Mouse (Mus musculus) embryonic facial prominence, embryonic 13.5 days (tissue): ENCODE data around the gene Sorcs1. TPM values are rescaled to one million over a fixed set of nuclear protein-coding genes. Genes with fewer than 3 reads are reported as not detected.

ENCODE experiments used
- ATAC-seq: fragments of 200-750 bp; cut with Nextera tagmentation; 2 replicates; pipeline ENCODE4 v1.8.0; 2017; ENCODE audit warnings: low read depth; ENCODE audit not compliant: insufficient number of reproducible peaks, insufficient read depth, low FRiP score, low TSS enrichment
- H3K27ac ChIP-seq: fragments of 300-500 bp; sonication (generic); 2 replicates; pipeline ENCODE4 v1.5.1; 2015; ENCODE audit warnings: moderate library complexity, mild to moderate bottlenecking, inconsistent platforms
- H3K27me3 ChIP-seq: fragments of 300-500 bp; sonication (generic); 2 replicates; pipeline ENCODE4 v1.6.1; 2015; ENCODE audit warnings: mild to moderate bottlenecking, inconsistent platforms
- H3K36me3 ChIP-seq: fragments of 300-500 bp; sonication (generic); 2 replicates; pipeline ENCODE4 v1.6.1; 2015; ENCODE audit warnings: mild to moderate bottlenecking, inconsistent platforms
- H3K4me1 ChIP-seq: fragments of 300-500 bp; sonication (generic); 2 replicates; pipeline ENCODE4 v1.6.1; 2015; ENCODE audit warnings: inconsistent platforms
- H3K4me2 ChIP-seq: fragments of 300-500 bp; sonication (generic); 2 replicates; pipeline ENCODE4 v1.6.1; 2015; ENCODE audit warnings: moderate library complexity, mild to moderate bottlenecking, inconsistent platforms
- H3K4me3 ChIP-seq: fragments of 300-500 bp; sonication (generic); 2 replicates; pipeline ENCODE4 v1.5.1; 2015; ENCODE audit warnings: mild to moderate bottlenecking, inconsistent platforms
- H3K9ac ChIP-seq: fragments of 300-500 bp; sonication (generic); 2 replicates; pipeline ENCODE4 v1.6.1; 2015; ENCODE audit warnings: mild to moderate bottlenecking, inconsistent platforms
- H3K9me3 ChIP-seq: fragments of 300-500 bp; sonication (generic); 2 replicates; pipeline ENCODE4 v1.6.1; 2016; ENCODE audit warnings: inconsistent platforms
- WGBS: fragments of 180-500 bp; shearing (Covaris S2); methylation state at CpG from one replicate; pipeline ENCODE4 v1.1.7; 2015; ENCODE audit warnings: mixed read lengths; 5-methylcytosine and 5-hydroxymethylcytosine counted together
- polyA plus RNA-seq: library from polyadenylated mRNA; unstranded; fragments of >200 nt; fragmentation: Nextera tagmentation; extraction: Ambion mirVana; gene quantifications from 2 replicates; pipeline ENCODE4 v1.2.1, GENCODE M21; 2015

Gene Sorcs1
- polyA plus RNA-seq, 1 experiment from 2014 or later, result 2.2 TPM

- Histone ChIP-seq H3K36me3 (no peaks in the 10 kb centered on the region), H3K27ac (no peak overlapping the region), H3K4me3 (no peak overlapping the region), H3K4me2 (no peak overlapping the region), H3K27me3 (no peaks in the 10 kb centered on the region), H3K9me3 (no peaks in the 10 kb centered on the region), H3K9ac (no peak overlapping the region), H3K4me1 (no peaks in the 10 kb centered on the region)
- 77% methylated on average over 5 of the region's 5 CpGs for WGBS
- no peak for ATAC-seq
These were observed 144.4 kb downstream of the Sorcs1 start for GRCm38 (mm10) chr19:50534031-50534430.

GRCm38 (mm10) chr19:50527835-50528234 lies 150.6 kb downstream of the Sorcs1 start:
- no peak for ATAC-seq
- Histone ChIP-seq H3K36me3 (no peaks in the 10 kb centered on the region), H3K9me3 (no peaks in the 10 kb centered on the region), H3K4me1 (no peaks in the 10 kb centered on the region), H3K27me3 (no peaks in the 10 kb centered on the region), H3K9ac (no peak overlapping the region), H3K4me2 (no peak overlapping the region), H3K4me3 (no peak overlapping the region), H3K27ac (no peak overlapping the region)
- 73% methylated on average over 3 of the region's 3 CpGs for WGBS

GRCm38 (mm10) chr19:50526094-50526493 lies 152.4 kb downstream of the Sorcs1 start:
- H3K36me3 ChIP-seq, result no peaks in the 10 kb centered on the region
- no peaks in the 10 kb centered on the region for H3K27me3 ChIP-seq
- H3K9me3 ChIP-seq, result no peaks in the 10 kb centered on the region
- H3K9ac ChIP-seq, result no peak overlapping the region
- no peak overlapping the region for H3K27ac ChIP-seq
- WGBS, result 70% methylated on average over 8 of the region's 8 CpGs
- H3K4me2 ChIP-seq, result no peak overlapping the region
- no peak for ATAC-seq
- H3K4me3 ChIP-seq, result no peak overlapping the region
- no peaks in the 10 kb centered on the region for H3K4me1 ChIP-seq

GRCm38 (mm10) chr19:50521943-50522342 lies 156.5 kb downstream of the Sorcs1 start:
- 72% methylated on average over 4 of the region's 4 CpGs for WGBS
- Histone ChIP-seq H3K9me3 (no peaks in the 10 kb centered on the region), H3K4me3 (no peak overlapping the region), H3K36me3 (no peaks in the 10 kb centered on the region), H3K9ac (no peak overlapping the region), H3K27me3 (no peaks in the 10 kb centered on the region), H3K4me1 (no peaks in the 10 kb centered on the region), H3K27ac (no peak overlapping the region), H3K4me2 (no peak overlapping the region)
- ATAC-seq, result no peak

GRCm38 (mm10) chr19:50515059-50515673 lies 163.3 kb downstream of the Sorcs1 start:
- no peak overlapping the region for H3K9ac ChIP-seq
- no peak overlapping the region for H3K4me2 ChIP-seq
- H3K27ac ChIP-seq, result no peak overlapping the region
- no peaks in the 10 kb centered on the region for H3K4me1 ChIP-seq
- H3K9me3 ChIP-seq, result no peaks in the 10 kb centered on the region
- no peaks in the 10 kb centered on the region for H3K27me3 ChIP-seq
- H3K4me3 ChIP-seq, result no peak overlapping the region
- ATAC-seq, result no peak
- whole genome bisulfite sequencing, result 73% methylated on average over 10 of the region's 10 CpGs
- H3K36me3 ChIP-seq, result no peaks in the 10 kb centered on the region

GRCm38 (mm10) chr19:50514309-50514830 lies 164.1 kb downstream of the Sorcs1 start:
- no peak overlapping the region for H3K4me3 ChIP-seq

GRCm38 (mm10) chr19:50502816-50503215 lies 175.6 kb downstream of the Sorcs1 start:
- ATAC-seq, result no peak
- WGBS, result 81% methylated on average over 1 of the region's 1 CpGs
- no peaks in the 10 kb centered on the region for H3K9me3 ChIP-seq
- no peak overlapping the region for H3K9ac ChIP-seq
- H3K27ac ChIP-seq, result no peak overlapping the region
- H3K36me3 ChIP-seq, result no peaks in the 10 kb centered on the region
- H3K4me3 ChIP-seq, result no peak overlapping the region
- no peak overlapping the region for H3K4me2 ChIP-seq
- H3K27me3 ChIP-seq, result no peaks in the 10 kb centered on the region
- H3K4me1 ChIP-seq, result no peaks in the 10 kb centered on the region

More at GRCm38 (mm10) chr19:50514309-50514830, 164.1 kb downstream of the Sorcs1 start:
- Histone ChIP-seq H3K27ac (no peak overlapping the region), H3K4me2 (no peak overlapping the region), H3K4me1 (no peaks in the 10 kb centered on the region), H3K36me3 (no peaks in the 10 kb centered on the region), H3K9ac (no peak overlapping the region), H3K9me3 (no peaks in the 10 kb centered on the region), H3K27me3 (no peaks in the 10 kb centered on the region)
- 72% methylated on average over 8 of the region's 8 CpGs for WGBS
- no peak for ATAC-seq

- ATAC-seq, result no peak
- no peak overlapping the region for H3K27ac ChIP-seq
- no peak overlapping the region for H3K4me2 ChIP-seq
- no peak overlapping the region for H3K4me3 ChIP-seq
- 96% methylated on average over 3 of the region's 3 CpGs for WGBS
- no peaks in the 10 kb centered on the region for H3K27me3 ChIP-seq
- H3K9me3 ChIP-seq, result no peaks in the 10 kb centered on the region
- no peaks in the 10 kb centered on the region for H3K36me3 ChIP-seq
- H3K9ac ChIP-seq, result no peak overlapping the region
- 0 out of 2 replicates have a peak, but pooled peaks cover 3% of the 10 kb centered on the region for H3K4me1 ChIP-seq
These were observed 187.3 kb downstream of the Sorcs1 start for GRCm38 (mm10) chr19:50491121-50491520.

GRCm38 (mm10) chr19:50490721-50491120 lies 187.7 kb downstream of the Sorcs1 start:
- Histone ChIP-seq H3K4me3 (no peak overlapping the region), H3K27me3 (no peaks in the 10 kb centered on the region), H3K27ac (no peak overlapping the region), H3K9me3 (no peaks in the 10 kb centered on the region), H3K36me3 (no peaks in the 10 kb centered on the region), H3K9ac (no peak overlapping the region), H3K4me2 (no peak overlapping the region), H3K4me1 (0 out of 2 replicates have a peak, but pooled peaks cover 3% of the 10 kb centered on the region)
- WGBS, result 71% methylated on average over 2 of the region's 2 CpGs
- ATAC-seq, result no peak

GRCm38 (mm10) chr19:50489786-50490185 lies 188.7 kb downstream of the Sorcs1 start:
- ATAC-seq, result no peak
- no peaks in the 10 kb centered on the region for H3K27me3 ChIP-seq
- H3K36me3 ChIP-seq, result no peaks in the 10 kb centered on the region
- no peak overlapping the region for H3K27ac ChIP-seq
- no peak overlapping the region for H3K9ac ChIP-seq
- 81% methylated on average over 3 of the region's 3 CpGs for WGBS
- no peak overlapping the region for H3K4me3 ChIP-seq
- H3K9me3 ChIP-seq, result no peaks in the 10 kb centered on the region
- no peak overlapping the region for H3K4me2 ChIP-seq
- H3K4me1 ChIP-seq, result 0 out of 2 replicates have a peak, but pooled peaks cover 3% of the 10 kb centered on the region

- no peak overlapping the region for H3K27ac ChIP-seq
- no peak for ATAC-seq
- H3K4me2 ChIP-seq, result no peak overlapping the region
- WGBS, result 65% methylated on average over 6 of the region's 6 CpGs
- H3K4me3 ChIP-seq, result no peak overlapping the region
- no peaks in the 10 kb centered on the region for H3K36me3 ChIP-seq
- H3K4me1 ChIP-seq, result 0 out of 2 replicates have a peak, but pooled peaks cover 3% of the 10 kb centered on the region
- no peaks in the 10 kb centered on the region for H3K9me3 ChIP-seq
- no peak overlapping the region for H3K9ac ChIP-seq
- H3K27me3 ChIP-seq, result no peaks in the 10 kb centered on the region
These were observed 190.0 kb downstream of the Sorcs1 start for GRCm38 (mm10) chr19:50488421-50488820.

- no peak for ATAC-seq
- no peak overlapping the region for H3K4me2 ChIP-seq
- 34% methylated on average over 11 of the region's 11 CpGs for WGBS
These were observed 190.7 kb downstream of the Sorcs1 start for GRCm38 (mm10) chr19:50487768-50488167.

More at GRCm38 (mm10) chr19:50487768-50488167, 190.7 kb downstream of the Sorcs1 start:
- H3K9me3 ChIP-seq, result no peaks in the 10 kb centered on the region
- no peaks in the 10 kb centered on the region for H3K36me3 ChIP-seq
- H3K27me3 ChIP-seq, result no peaks in the 10 kb centered on the region
- no peak overlapping the region for H3K9ac ChIP-seq
- no peak overlapping the region for H3K27ac ChIP-seq
- 0 out of 2 replicates have a peak, but pooled peaks cover 3% of the 10 kb centered on the region for H3K4me1 ChIP-seq
- no peak overlapping the region for H3K4me3 ChIP-seq
